Mouse (Mus musculus): Measurements from ENCODE around the gene Hs6st3.

Hs6st3 gene

GRCm38 (mm10) chr14:119919177-119919576 is 781.0 kb downstream of the Hs6st3 start:
- no peak for DNase-seq
